Mouse (Mus musculus): ENCODE measurements at regions not wholly inside any gene's neighbourhood (a gene's known extent, or its start where the extent isn't known, plus 50 kb on each side); places are given as distances from the start of the nearest gene placed in this dataset.
A peak's percentile ranks its signal among the peaks of the same experiment; 100 is the strongest.
"Not testable (repeated sequence)": the region's sequence is repeated elsewhere in the genome, so short reads cannot be mapped to it uniquely, and the experiment has no call there.

DNA sequence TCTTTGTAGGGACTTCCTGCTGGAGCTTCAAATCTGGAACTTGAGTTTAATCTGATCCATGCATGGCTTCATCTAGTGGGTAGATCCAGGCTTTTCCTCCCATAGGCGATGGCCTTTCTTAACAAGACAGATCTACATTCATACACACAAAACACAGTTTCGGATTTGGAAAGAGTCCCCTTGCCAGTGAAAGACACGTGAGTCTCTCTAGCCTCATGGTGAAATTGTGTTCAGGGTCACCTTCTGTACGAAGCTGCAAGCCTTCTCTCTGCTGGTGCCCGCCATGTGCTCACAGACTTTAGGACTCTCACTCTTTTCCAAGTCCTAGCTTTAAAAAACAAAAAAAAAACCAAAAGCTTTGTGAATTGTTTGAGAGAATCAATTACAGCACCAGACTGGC, 51.4 kb upstream of the Dlx2 start:
- DNase-seq: no peak

DNA sequence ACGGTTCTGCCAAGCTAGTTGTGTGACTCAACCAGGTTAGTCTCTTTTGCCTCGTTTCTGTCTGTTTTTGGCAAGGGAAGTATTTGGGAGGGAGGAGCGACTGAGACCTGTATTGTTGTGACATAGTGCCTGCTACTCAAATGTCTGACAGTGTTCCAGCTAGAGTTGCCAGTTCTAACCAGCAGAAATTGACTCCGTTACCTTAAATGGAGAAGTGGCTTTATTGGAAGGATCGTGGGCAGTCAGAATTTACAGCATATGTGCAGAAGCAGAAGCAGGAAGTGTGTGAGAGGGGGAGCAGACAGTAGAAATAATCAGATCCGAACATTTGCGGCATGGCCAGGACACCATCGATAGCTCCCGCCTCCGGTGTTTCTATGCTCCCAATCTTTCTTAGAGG, 51.8 kb upstream of the Dlx2 start:
- DNase-seq: peak in 1 of 2 experiments; percentile 46

- peak; percentile 49 to 73 for DNase-seq
Observed at GRCm38 (mm10) chr2:71598778-71599177, 52.2 kb upstream of the Dlx2 start.

DNA sequence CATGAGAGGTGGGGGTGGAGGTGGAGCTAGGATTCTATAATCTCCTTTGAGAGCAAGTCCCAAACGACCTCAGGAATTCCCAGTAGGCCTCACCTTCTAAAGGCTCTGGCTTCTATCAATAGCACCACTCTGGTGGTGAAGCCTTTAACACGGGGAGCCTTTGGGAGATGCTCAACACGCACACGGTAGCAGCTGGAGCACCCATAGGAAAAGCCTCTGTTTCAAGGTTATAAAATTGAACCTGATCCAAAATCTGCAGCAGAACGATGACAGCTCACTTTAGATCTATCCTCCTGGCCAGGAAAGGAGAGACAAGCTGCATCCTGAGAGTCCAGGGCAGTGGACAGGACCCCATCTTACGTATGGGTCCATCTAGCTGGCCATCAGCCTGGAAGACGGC, 53.7 kb upstream of the Dlx2 start:
- no peak for DNase-seq

DNA sequence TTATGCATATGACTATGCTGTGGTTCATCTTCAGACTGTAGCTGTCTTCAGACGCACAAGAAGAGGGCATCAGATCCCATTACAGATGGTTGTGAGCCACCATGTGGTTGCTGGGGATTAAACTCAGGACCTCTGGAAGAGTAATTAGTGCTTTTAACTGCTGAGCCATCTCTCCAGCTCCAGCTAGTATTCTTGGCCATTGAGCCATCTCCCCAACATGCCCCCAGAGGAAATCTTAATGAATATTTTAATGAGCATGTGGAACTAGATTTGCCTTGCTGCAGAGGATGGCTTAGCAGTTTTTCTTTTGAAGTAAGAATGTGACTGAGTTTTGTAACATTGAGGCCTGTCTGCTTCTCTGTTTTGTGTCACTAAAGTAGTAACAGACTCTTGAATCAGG, 54.4 kb upstream of the Dlx2 start:
- DNase-seq: no peak

DNA sequence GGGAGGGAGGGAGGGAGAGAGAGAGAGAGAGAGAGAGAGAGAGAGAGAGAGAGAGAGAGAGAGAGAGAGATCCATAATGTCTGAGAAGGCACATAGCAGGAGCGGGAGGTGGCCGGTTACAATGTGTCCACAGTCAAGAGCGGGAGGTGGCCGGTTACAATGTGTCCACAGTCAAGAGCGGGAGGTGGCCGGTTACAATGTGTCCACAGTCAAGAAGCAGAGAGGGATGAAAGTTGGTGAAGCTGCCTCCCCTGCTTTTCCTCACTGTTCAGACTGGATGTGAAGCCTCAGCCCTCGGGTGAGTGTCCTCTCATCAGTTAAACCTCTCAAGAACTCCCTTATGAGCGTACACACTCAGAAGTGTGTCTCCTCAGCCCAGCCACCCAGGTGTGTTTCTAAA, 57.2 kb upstream of the Dlx2 start:
- DNase-seq: not testable (repeated sequence)

- no peak for DNase-seq
Observed at GRCm38 (mm10) chr2:71605606-71606005, 59.1 kb upstream of the Dlx2 start.

DNA sequence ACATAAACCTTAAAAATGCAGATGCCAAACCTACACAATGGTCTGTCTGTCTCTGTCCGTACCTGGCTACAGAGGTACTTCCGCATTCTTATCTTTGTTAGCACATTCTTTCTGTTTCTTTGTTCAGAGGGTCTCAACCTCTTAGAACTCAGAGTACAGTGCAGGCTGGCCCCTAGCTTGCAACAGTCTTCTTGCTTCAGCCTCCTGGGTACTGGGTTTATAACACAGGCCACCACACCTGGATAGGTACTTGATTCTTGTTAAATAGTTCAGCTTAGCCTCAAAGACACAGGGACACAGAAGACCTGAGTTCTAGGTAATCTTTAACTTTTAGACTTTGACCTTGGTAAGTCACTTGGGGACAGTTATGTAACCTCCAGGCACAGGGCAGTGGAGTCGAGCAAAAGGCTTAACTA, 60.5 kb upstream of the Dlx2 start:
- DNase-seq: no peak

- DNase-seq: no peak
Observed at GRCm38 (mm10) chr2:71613216-71613615, 66.7 kb upstream of the Dlx2 start.

- no peak for DNase-seq
Observed at GRCm38 (mm10) chr2:71616526-71616925, 70.0 kb upstream of the Dlx2 start.

DNA sequence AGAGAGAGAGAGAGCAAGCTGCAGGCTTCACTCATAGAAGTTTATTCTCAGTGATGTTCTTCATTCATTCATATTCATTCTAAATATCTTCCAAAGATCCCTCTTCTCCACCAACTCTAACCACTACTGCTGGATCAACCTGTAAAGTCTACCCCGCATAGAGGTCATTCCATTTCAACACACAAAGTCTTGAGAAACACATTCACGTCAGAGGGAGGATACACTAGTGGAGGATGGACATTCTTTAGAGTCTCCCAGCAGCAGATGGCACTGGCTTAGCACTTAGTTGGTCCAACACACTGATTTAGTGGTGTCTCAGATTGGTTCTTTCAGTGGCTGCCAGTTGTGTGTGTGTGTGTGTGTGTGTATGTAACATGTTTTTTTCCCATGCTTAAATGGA, 74.9 kb upstream of the Dlx2 start:
- no peak for DNase-seq

DNA sequence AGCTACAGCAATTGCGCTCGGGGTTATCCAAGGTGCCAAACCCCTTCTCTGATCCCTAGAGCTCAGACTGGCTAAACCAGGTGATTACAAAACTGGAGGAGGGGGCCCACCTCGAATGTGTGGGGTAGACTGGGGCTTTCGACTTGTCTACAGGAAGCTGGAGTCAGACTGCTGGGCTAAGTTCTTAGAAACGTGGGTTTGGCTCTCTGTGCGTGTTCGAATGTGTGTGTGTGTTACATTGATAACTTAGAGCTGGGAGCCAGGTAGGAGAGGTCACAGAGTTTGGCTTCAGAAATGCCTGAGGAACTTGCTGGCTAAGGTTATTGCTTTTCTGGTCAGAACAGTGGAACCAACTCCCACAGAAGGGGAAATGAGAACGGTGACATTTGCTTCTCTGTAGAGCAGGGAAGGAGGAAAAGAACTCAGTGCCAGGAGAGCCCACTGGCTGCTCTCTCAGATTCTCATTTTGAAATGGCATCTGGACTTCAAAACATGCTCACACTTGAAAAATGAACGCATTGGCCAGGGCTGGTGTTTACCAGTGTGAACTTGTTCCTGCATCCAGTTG, 76.1 kb upstream of the Dlx2 start:
- DNase-seq: no peak

GRCm38 (mm10) chr2:71623134-71623533, 76.6 kb upstream of the Dlx2 start:
- no peak for DNase-seq

DNA sequence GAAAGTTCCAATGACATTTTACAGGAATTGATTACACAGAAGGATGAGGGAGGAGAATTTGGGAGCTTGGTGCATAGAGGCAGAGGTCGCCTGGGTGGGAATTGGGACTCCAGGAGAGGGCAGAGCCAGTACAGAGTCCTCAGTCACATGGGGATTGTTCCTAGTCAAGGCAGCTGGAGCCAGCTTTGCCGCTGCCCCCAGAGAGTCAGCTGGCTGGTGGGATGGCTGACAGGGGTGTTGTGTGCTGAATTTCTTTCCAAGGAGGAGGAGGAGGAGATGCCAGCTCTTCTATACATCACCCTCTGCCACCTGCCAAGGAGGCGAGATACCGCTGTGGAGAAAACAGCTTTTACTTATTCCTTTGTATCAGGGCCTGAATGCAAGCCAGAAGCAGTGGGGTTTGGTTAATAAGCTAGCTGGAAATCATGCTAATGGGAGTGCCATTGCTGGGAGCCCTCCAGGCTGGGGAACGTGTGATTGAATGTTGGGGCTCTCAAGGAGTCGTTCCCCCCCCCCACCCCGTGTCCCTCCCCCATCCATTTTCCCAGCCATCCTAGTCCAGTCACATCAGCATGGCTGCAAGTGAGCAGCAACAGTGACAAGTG, 78.8 kb upstream of the Dlx2 start:
- DNase-seq: peak in 1 of 2 experiments; percentile 37

DNA sequence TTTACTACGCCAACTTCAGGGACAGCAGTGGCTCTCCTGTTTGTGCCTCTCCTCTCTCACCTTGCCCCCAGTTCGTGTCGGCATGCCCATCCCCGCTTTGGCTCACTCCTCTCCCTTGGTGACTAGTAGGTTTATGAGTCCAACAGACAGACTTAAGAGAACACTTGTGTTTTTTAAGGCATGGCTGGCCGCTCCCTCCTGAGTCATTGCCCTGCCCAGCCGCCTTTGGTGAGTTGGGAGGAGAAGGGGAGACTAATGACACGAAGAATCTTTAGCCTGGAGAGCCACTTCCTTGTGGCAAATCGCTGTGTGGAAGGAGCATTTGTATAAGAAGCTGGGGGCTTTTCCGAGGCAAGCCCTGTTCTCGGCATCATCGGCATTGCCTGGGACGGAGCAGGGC, 79.8 kb upstream of the Dlx2 start:
- DNase-seq: no peak

DNA sequence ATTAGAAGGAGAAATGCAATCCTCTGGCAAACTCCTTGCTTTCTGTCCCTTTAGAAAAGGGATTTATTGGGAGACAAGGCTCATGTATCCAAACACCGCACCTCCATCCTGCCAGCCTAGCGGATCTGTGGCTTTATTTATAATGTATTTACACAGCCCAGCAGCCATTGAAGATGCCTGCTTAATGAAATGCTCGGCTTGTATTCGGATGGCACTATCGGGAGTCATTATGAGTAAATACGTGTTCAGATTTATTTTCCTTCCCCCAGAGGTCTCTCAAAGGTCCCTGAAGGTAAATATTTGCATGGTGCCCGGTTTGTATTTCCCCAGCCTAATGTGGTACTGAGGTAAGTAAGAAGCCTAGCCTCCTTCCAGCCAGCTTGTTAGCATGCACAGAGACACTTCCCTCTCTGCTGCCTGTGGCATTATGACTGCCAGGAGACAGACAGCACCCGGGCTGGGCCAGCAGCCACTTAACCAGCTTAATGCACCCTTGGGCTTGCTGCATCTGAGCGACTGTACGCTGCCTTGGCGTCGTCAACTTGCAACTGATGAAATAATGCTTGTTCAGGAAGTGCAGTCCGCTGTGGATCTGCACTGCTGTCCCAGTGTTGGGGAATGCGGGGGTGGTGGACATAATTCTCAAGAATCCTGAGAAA, 80.7 kb upstream of the Dlx2 start:
- DNase-seq: peak in 1 of 2 experiments; percentile 42

DNA sequence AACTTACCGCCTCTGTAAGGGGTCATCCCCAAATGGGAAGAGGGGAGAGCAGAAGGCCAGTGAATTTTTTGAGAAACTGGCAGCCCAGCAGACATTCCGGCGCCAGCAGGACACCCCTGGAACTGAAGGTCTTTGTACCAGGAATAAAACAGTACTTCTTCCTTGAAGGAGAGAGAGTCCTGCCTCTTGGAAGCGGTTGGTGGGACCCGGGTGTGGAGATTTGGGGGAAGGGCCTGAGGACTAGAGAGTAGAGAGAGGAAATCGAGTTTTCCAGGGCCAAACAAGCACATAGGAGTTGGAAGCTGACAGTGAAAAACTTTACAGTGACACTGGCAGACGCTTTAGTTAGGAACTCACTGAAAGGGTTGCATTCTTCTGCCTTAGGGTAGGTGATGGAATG, 82.3 kb upstream of the Dlx2 start:
- DNase-seq: no peak

DNA sequence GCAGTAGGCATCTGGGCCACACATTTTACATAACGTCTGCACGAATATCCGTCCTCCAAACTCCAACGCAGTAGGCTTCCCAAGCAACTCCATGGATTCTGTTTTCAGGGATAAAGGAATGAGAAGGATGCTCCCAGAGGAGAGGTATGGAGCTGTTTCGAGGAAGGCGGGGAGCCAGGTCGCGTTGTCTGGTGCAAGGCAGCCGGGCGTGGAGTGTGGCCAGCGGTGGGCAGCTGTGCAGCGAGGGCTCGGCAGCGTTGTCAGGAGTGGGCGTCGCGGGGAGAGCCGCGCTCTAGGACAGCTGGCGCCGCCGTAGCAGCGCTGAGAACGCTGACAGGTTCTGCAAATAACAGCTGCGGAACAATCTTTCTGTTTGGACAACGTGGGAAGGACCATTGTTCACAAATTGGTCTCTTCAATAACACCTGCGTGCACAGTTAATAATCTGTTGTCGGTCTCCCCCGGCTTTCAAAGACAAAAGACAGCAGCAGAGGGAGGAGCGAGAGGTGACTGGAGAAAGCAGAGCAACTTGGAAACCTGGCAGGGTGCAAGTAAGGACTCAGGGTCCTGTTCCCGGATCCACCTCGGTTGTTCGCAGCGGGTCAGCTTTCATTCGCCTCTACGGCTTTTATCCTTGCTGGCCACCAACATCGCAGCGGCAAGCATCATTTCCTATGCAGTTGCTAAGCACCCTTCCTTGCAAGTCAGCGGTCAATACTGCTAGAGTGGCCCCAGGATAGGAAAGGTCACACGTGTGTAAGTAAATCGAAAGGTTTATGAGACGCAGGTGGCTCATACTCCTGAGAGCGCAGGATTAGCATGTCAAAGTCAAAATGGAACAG, 83.0 kb upstream of the Dlx2 start:
- DNase-seq: peak; percentile 39 to 51

- DNase-seq: no peak
Observed at GRCm38 (mm10) chr2:71630143-71630463, 83.5 kb upstream of the Dlx2 start.

DNA sequence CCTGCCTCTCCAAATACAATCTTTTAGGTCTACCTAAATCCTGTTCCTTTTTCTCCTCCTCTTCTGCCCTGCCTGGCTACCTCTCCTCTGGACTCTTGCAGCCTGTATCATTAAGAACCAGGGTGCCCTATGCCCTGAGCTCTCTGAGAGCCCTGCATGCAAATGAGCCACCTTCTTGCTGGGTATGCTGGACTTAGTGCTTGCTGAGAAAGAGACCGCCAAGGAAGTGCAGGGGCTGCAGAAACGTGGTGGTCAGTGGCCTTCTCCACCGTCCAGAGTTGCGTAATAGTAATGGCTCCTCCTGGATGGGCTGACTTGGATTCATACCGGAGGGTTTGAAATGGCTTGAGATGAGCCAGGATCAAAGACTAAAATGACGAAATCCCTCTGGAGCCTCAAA, 86.9 kb upstream of the Dlx2 start:
- no peak for DNase-seq

DNA sequence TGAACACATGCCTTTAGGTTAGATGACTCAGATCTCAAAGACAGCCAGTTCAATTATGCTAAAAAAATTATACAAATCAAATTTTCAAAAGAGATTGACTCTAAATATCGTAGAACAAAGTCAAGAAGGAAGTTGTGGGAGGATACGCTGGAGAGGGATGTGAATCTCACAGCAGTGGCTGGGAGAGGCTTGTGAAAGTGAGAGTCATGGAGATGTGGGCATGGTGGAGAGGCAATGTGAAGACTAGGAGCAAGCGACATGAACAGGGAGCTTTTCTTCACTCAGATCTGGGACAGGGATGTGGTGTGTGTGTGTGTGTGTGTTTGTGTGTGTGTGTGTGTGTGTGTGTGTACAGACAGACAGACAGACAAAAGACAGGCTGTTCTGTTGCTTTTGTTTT, 87.9 kb upstream of the Dlx2 start:
- no peak for DNase-seq

DNA sequence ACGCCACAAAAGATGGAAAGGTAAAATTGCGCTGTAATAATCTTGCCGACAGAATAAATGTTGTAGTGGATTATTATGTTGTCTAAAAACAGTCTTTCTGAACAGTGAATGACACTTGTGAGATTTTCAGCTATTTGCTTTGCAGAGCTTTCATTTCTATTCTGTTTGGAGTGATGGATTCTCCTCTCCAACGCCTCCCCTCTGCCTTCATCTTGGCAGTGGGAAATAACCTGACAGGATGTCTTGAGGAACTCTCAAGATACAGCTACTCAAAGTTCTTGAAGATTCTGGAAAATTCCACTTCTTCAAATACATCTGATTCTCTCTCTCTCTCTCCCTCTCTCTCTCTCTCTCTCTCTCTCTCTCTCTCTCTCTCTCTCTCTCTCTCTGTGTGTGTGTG, 89.6 kb upstream of the Dlx2 start:
- no peak for DNase-seq

GRCm38 (mm10) chr2:71636590-71636989, 90.0 kb upstream of the Dlx2 start:
- DNase-seq: no peak

DNA sequence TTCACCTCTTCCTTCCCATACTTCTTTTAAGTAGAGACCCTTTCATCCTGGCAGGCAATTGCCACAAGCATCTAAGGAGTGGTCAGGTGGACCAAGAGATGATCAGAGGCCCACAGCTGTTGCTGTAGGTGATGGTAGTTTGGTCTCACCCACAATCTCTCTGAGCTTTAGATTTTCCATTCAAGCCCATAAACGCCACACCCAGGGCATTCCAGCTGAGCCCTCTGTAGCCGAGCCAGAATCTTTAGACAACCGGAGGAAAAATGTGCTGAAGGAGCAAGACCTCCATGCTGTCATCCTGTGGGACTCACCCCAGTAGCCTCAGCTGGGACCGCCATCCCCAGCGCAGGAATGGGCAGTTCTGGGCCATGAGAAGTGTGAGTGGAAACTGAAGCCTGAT, 93.7 kb upstream of the Dlx2 start:
- no peak for DNase-seq

All from layer of hippocampus, postnatal 36 days (tissue).